Mouse (Mus musculus): Measurements from ENCODE around the gene Rab13. TPM values are rescaled to one million over a fixed set of nuclear protein-coding genes. Genes with fewer than 3 reads are reported as not detected.

Rab13 gene
- polyA plus RNA-seq, 1 experiment from 2014 or later, result 10.2 TPM

GRCm38 (mm10) chr3:90220531-90220951 is 7.0 kb downstream of the Rab13 start:
- Histone ChIP-seq H3K36me3 (ENCODE audit: control insufficient read depth, insufficient read depth, low read length) (peaks cover 12% of the 10 kb centered on the region), H3K4me3 (ENCODE audit: low read depth, low read length) (peak overlapping the region; percentile 52), H3K4me1 (replicated peaks; ENCODE audit: control insufficient read depth, insufficient read depth, low read length) (peaks cover 13% of the 10 kb centered on the region), H3K4me2 (ENCODE audit: low read length) (peak overlapping the region; percentile 52), H3K9ac (ENCODE audit: low read length) (peak overlapping the region; percentile 61), H3K27me3 (replicated peaks; ENCODE audit: control insufficient read depth, insufficient read depth, low read length) (no peaks in the 10 kb centered on the region), H3K9me3 (ENCODE audit: control insufficient read depth, low read length) (no peaks in the 10 kb centered on the region), H3K27ac (ENCODE audit: low read depth) (peak overlapping the region; percentile 73)
- DNase-seq (ENCODE audit: low spot score) (peak; percentile 85), ATAC-seq (replicated peaks; ENCODE audit: low FRiP score, low TSS enrichment, low read depth) (peak; percentile 84)
- WGBS, result under 1% methylated on average over 18 of the region's 20 CpGs

- Histone ChIP-seq H3K27ac (ENCODE audit: low read depth) (peak overlapping the region; percentile 73; the same call in 1 of the 2 replicates), H3K4me1 (replicated peaks; ENCODE audit: control insufficient read depth, insufficient read depth, low read length) (peaks cover 13% of the 10 kb centered on the region), H3K4me3 (ENCODE audit: low read depth, low read length) (peak overlapping the region; percentile 52), H3K36me3 (ENCODE audit: control insufficient read depth, insufficient read depth, low read length) (peaks cover 17% of the 10 kb centered on the region), H3K4me2 (ENCODE audit: low read length) (peak overlapping the region; percentile 52), H3K9ac (ENCODE audit: low read length) (peak overlapping the region; percentile 61), H3K9me3 (ENCODE audit: control insufficient read depth, low read length) (no peaks in the 10 kb centered on the region), H3K27me3 (replicated peaks; ENCODE audit: control insufficient read depth, insufficient read depth, low read length) (no peaks in the 10 kb centered on the region)
- ATAC-seq (replicated peaks; ENCODE audit: low FRiP score, low TSS enrichment, low read depth), result no peak
- DNase-seq (ENCODE audit: low spot score), result no peak
- 20% methylated on average over 5 of the region's 5 CpGs for whole genome bisulfite sequencing
These were observed 7.6 kb downstream of the Rab13 start for GRCm38 (mm10) chr3:90221123-90221522.

- DNase-seq (ENCODE audit: low spot score) (no peak), ATAC-seq (replicated peaks; ENCODE audit: low FRiP score, low TSS enrichment, low read depth) (no peak)
- Histone ChIP-seq H3K27me3 (replicated peaks; ENCODE audit: control insufficient read depth, insufficient read depth, low read length) (no peaks in the 10 kb centered on the region), H3K27ac (ENCODE audit: low read depth) (no peak overlapping the region), H3K4me1 (replicated peaks; ENCODE audit: control insufficient read depth, insufficient read depth, low read length) (peaks cover 13% of the 10 kb centered on the region), H3K36me3 (ENCODE audit: control insufficient read depth, insufficient read depth, low read length) (peaks cover 17% of the 10 kb centered on the region), H3K9me3 (ENCODE audit: control insufficient read depth, low read length) (no peaks in the 10 kb centered on the region), H3K9ac (ENCODE audit: low read length) (no peak overlapping the region), H3K4me3 (ENCODE audit: low read depth, low read length) (no peak overlapping the region), H3K4me2 (ENCODE audit: low read length) (no peak overlapping the region)
- WGBS, result 89% methylated on average over 4 of the region's 4 CpGs
These were observed 9.0 kb downstream of the Rab13 start for GRCm38 (mm10) chr3:90222455-90222854.

DNA sequence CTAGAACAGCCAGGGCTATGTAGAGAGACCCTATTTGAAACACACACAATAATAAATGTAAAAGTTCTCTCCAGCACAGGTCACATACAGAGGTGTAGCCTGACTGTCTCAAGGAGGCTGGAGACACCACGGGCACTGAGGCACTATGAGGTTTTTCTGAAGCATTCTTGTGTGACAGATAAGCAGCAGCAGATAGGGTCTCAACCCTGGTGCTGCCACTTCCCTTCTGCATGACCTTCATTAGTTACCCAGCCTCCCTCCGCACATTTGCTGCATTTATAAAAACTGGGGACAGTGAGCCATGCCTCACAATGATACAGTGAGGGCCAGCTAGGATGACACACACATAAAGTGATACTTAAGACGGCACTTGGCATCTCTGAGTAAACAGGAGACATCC is 9.4 kb downstream of the Rab13 start:
- H3K9ac ChIP-seq (ENCODE audit: low read length), result no peak overlapping the region
- peaks cover 13% of the 10 kb centered on the region for H3K4me1 ChIP-seq (replicated peaks; ENCODE audit: control insufficient read depth, insufficient read depth, low read length)
- peaks cover 17% of the 10 kb centered on the region for H3K36me3 ChIP-seq (ENCODE audit: control insufficient read depth, insufficient read depth, low read length)
- no peak for DNase-seq (ENCODE audit: low spot score)
- ATAC-seq (replicated peaks; ENCODE audit: low FRiP score, low TSS enrichment, low read depth), result no peak
- no peak overlapping the region for H3K4me2 ChIP-seq (ENCODE audit: low read length)
- WGBS, result 71% methylated on average over 3 of the region's 3 CpGs
- no peaks in the 10 kb centered on the region for H3K27me3 ChIP-seq (replicated peaks; ENCODE audit: control insufficient read depth, insufficient read depth, low read length)
- H3K9me3 ChIP-seq (ENCODE audit: control insufficient read depth, low read length), result no peaks in the 10 kb centered on the region
- no peak overlapping the region for H3K27ac ChIP-seq (ENCODE audit: low read depth)
- H3K4me3 ChIP-seq (ENCODE audit: low read depth, low read length), result no peak overlapping the region

GRCm38 (mm10) chr3:90224331-90224730 is 10.8 kb downstream of the Rab13 start:
- H3K27me3 ChIP-seq (replicated peaks; ENCODE audit: control insufficient read depth, insufficient read depth, low read length), result no peaks in the 10 kb centered on the region
- no peaks in the 10 kb centered on the region; the same call in 1 of the 2 replicates for H3K9me3 ChIP-seq (ENCODE audit: control insufficient read depth, low read length)
- H3K36me3 ChIP-seq (ENCODE audit: control insufficient read depth, insufficient read depth, low read length), result peaks cover 17% of the 10 kb centered on the region
- no peak overlapping the region for H3K4me3 ChIP-seq (ENCODE audit: low read depth, low read length)
- ATAC-seq (replicated peaks; ENCODE audit: low FRiP score, low TSS enrichment, low read depth) (no peak), DNase-seq (ENCODE audit: low spot score) (no peak)
- H3K9ac ChIP-seq (ENCODE audit: low read length), result no peak overlapping the region
- peaks cover 13% of the 10 kb centered on the region for H3K4me1 ChIP-seq (replicated peaks; ENCODE audit: control insufficient read depth, insufficient read depth, low read length)
- no peak overlapping the region for H3K4me2 ChIP-seq (ENCODE audit: low read length)
- no peak overlapping the region for H3K27ac ChIP-seq (ENCODE audit: low read depth)
- 80% methylated on average over 10 of the region's 10 CpGs for WGBS

DNA sequence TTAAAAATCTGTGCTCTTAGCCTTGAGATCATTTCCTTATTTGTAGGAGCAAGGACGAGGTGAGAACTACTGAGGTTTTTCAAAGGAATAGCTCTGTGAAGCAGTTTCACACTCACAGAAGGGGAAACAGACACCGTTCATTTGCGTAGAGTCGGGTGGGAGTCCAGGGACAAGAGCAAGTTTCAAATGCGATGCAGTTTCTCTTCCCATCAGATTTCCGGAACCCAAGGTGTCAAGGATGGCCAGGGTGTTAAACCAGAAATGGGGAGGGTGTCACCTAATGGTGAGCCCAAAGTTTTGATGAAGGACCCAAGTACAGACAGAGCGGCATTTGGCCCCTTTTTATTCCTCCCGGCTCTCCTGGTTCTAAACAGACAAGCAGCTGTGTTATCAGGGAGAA is 17.6 kb downstream of the Rab13 start:
- peak overlapping the region; percentile 80 for H3K9ac ChIP-seq (ENCODE audit: low read length)
- H3K4me2 ChIP-seq (ENCODE audit: low read length), result peak overlapping the region; percentile 64
- ATAC-seq (replicated peaks; ENCODE audit: low FRiP score, low TSS enrichment, low read depth) (no peak), DNase-seq (ENCODE audit: low spot score) (no peak)
- peak overlapping the region; percentile 95; the same call in 1 of the 2 replicates for H3K27ac ChIP-seq (ENCODE audit: low read depth)
- no peaks in the 10 kb centered on the region for H3K27me3 ChIP-seq (replicated peaks; ENCODE audit: control insufficient read depth, insufficient read depth, low read length)
- 0 out of 2 replicates have a peak, but pooled peaks cover 3% of the 10 kb centered on the region for H3K4me1 ChIP-seq (replicated peaks; ENCODE audit: control insufficient read depth, insufficient read depth, low read length)
- WGBS, result 10% methylated on average over 8 of the region's 8 CpGs
- no peaks in the 10 kb centered on the region; the same call in 1 of the 2 replicates for H3K9me3 ChIP-seq (ENCODE audit: control insufficient read depth, low read length)
- H3K4me3 ChIP-seq (ENCODE audit: low read depth, low read length), result peak overlapping the region; percentile 83
- peaks cover 21% of the 10 kb centered on the region for H3K36me3 ChIP-seq (ENCODE audit: control insufficient read depth, insufficient read depth, low read length)

DNA sequence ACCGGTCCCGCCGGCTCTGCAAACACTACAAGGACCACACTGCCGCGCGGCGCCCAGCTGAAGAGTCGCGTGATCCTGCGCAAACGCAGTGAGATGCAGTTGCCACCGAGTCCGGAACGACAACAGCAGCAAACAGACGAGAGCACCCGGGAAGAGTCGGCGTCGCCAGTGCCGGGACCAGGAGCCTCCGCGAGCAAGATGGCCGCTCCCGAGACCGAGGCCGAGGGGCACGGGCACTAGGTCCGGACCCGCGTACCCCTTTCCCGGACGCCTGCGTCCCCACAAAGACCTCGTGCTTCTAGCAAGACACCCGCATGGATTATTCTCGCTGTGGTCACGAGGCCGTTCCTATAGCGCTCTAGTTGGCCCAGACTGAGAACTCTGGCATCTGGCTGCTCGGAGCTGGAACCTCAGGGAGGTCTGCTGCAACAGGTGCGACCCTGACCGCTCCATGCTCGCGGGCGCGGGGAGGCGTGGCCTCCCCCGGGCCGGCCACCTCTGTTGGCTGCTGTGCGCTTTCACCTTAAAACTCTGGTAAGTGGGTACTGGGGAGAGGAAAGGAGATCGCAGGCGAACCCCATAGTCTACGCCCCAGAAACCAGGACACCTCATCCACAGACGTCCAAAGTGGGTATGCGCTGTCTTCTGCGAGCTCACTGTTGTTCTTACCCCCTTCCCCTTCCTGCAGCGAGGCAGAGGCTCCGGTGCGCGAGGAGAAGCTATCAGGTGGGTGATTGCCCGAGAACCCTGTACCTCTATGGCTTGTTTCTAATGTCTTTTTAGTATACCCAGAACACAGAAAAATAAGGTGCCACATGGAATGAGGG is 18.2 kb downstream of the Rab13 start, which contains the start of gene Jtb:
TSS of gene Jtb (plus strand) at position 91 of the 827 bp plus-strand sequence.
- H3K4me1 ChIP-seq (replicated peaks; ENCODE audit: control insufficient read depth, insufficient read depth, low read length), result 0 out of 2 replicates have a peak, but pooled peaks cover 3% of the 10 kb centered on the region
- peak within 1 kb of the TSS; percentile 95 for H3K27ac ChIP-seq (ENCODE audit: low read depth)
- peaks cover 21% of the 10 kb centered on the region for H3K36me3 ChIP-seq (ENCODE audit: control insufficient read depth, insufficient read depth, low read length)
- H3K9me3 ChIP-seq (ENCODE audit: control insufficient read depth, low read length), result no peaks in the 10 kb centered on the region; the same call in 1 of the 2 replicates
- H3K9ac ChIP-seq (ENCODE audit: low read length), result peak within 1 kb of the TSS; percentile 80
- peak within 1 kb of the TSS; percentile 83 for H3K4me3 ChIP-seq (ENCODE audit: low read depth, low read length)
- 0% methylated on average over 61 of the region's 61 CpGs for WGBS
- ATAC-seq (replicated peaks; ENCODE audit: low FRiP score, low TSS enrichment, low read depth), result peak; percentile 97
- peak; percentile 94 for DNase-seq (ENCODE audit: low spot score)
- peak within 1 kb of the TSS; percentile 64 for H3K4me2 ChIP-seq (ENCODE audit: low read length)
- H3K27me3 ChIP-seq (replicated peaks; ENCODE audit: control insufficient read depth, insufficient read depth, low read length), result no peaks in the 10 kb centered on the region

DNA sequence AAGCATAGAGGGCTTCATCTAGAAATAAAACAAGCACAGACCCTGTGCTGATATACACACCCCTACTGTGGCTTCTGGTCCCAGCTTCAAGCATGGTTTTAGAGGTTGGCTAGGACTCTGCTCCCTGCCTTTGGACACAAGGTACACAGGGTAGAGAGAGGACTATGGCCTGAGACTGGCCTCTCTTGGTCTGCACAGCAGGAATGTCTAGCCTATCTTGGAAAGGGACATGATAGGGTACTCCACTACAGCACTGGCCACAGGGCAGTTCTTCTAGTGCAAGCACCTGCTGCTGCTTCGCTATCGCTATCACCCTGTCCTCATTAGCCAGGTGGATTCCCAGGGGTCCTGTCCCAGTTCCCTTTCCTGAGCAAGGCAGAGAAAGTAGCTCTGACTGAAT is 27.8 kb downstream of the Rab13 start:
- Histone ChIP-seq H3K4me2 (ENCODE audit: low read length) (no peak overlapping the region), H3K27me3 (replicated peaks; ENCODE audit: control insufficient read depth, insufficient read depth, low read length) (no peaks in the 10 kb centered on the region), H3K4me1 (replicated peaks; ENCODE audit: control insufficient read depth, insufficient read depth, low read length) (peaks cover 9% of the 10 kb centered on the region), H3K4me3 (ENCODE audit: low read depth, low read length) (no peak overlapping the region), H3K36me3 (ENCODE audit: control insufficient read depth, insufficient read depth, low read length) (0 out of 2 replicates have a peak, but pooled peaks cover 3% of the 10 kb centered on the region), H3K27ac (ENCODE audit: low read depth) (no peak overlapping the region), H3K9ac (ENCODE audit: low read length) (no peak overlapping the region), H3K9me3 (ENCODE audit: control insufficient read depth, low read length) (no peaks in the 10 kb centered on the region)
- no peak for ATAC-seq (replicated peaks; ENCODE audit: low FRiP score, low TSS enrichment, low read depth)
- no peak for DNase-seq (ENCODE audit: low spot score)
- 93% methylated on average over 2 of the region's 2 CpGs for WGBS
